Mouse (Mus musculus): ENCODE data around the gene Pdcd11. TPM values are rescaled to one million over a fixed set of nuclear protein-coding genes. Genes with fewer than 3 reads are reported as not detected.

Gene Pdcd11
- 10 to 100 TPM; 15.0 to 15.3 TPM for total RNA-seq (2021)
- long read RNA-seq, experiment 1, full-length matches to known transcripts = 1 of 7 reads
- long read RNA-seq, experiment 1, partial matches to known transcripts = 6 of 7 reads
- long read RNA-seq, experiment 1, other reads (novel, unspliced or antisense) = 0 of 7 reads
- long read RNA-seq, experiment 2, full-length matches to known transcripts = 2 of 8 reads
- long read RNA-seq, experiment 2, partial matches to known transcripts = 5 of 8 reads
- long read RNA-seq, experiment 2, other reads (novel, unspliced or antisense) = 1 of 8 reads

- DNase-seq (ENCODE audit: low spot score in 2 of 2) = peak; percentile 98
- intact Hi-C loops (cut with DNase I) = no loop called here
These were observed at the start of gene Pdcd11, which contains the start of gene Usmg5 for GRCm38 (mm10) chr19:47090550-47091156. TSS of gene Pdcd11 (plus strand) at chr19:47090768. TSS of gene Usmg5 (minus strand) at chr19:47090647.

GRCm38 (mm10) chr19:47043608-47044007 lies 47.0 kb upstream of the Pdcd11 start:
- intact Hi-C loops (cut with DNase I) = loop anchor here (5.0 kb wide), 1 partner anchor 166 kb away; no protein-coding TSS in a partner anchor
- no peak for DNase-seq (ENCODE audit: low spot score in 2 of 2)

DNA sequence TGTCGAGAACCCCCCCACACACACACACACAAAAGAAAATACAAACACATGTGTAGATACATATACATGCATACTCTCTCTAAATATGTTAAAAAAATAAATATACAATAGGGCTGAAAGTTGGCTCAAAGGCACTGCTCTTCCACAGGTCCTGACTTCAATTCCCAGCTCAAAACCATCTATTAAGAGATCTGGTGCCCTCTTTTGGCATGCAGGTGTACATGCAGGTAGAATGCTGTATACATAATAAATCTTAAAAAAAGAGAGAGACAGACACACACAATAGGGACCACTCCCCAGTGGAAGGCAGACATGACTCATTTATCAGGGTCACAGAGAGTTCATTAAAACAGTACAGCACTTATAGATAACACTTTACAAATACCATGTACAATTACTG lies 44.2 kb upstream of the Pdcd11 start:
- intact Hi-C loops (cut with DNase I) = no loop called here
- DNase-seq (ENCODE audit: low spot score in 2 of 2) = no peak

DNA sequence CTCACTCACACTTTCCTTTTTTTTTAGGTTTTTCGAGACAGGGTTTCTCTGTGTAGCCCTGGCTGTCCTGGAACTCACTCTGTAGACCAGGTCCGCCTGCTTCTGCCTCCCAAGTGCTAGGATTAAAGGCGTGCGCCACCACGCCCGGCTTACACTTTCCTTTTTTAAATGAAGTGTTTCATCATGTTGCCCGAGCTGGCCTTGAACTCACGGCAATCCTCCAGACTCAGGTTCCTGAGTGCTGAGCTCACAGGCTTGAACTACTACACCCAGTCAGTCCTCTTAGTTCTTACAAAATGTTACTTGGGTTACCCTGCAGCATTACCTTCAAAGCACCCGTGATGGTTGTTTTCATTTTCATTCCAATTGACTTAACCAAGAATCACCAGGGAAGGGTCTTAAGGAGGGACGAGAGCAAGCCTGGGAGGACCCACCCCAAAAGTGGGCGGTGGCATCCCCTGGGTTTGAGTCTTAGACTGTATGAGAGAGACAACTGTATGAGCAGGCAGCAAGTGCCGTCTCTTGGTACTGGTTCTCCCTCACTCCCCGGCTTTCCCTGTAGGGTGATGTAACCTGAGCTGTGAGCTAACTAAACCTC lies 43.2 kb upstream of the Pdcd11 start:
- intact Hi-C loops (cut with DNase I) = no loop called here
- DNase-seq (ENCODE audit: low spot score in 2 of 2) = no peak

GRCm38 (mm10) chr19:47049061-47049460 lies 41.5 kb upstream of the Pdcd11 start:
- DNase-seq (ENCODE audit: low spot score in 2 of 2) = no peak
- intact Hi-C loops (cut with DNase I) = no loop called here

- DNase-seq (ENCODE audit: low spot score in 2 of 2) = no peak
- intact Hi-C loops (cut with DNase I) = loop anchor here (2.0 kb wide), 1 partner anchor 17 kb away; the partner anchor contains the start of gene Taf5
These were observed 40.7 kb upstream of the Pdcd11 start for GRCm38 (mm10) chr19:47049840-47050239.

- peak; percentile 57 to 84 for DNase-seq (ENCODE audit: low spot score in 2 of 2)
These were observed 40.1 kb upstream of the Pdcd11 start, which contains the start of gene Pcgf6 for GRCm38 (mm10) chr19:47050271-47051032. TSS of gene Pcgf6 (minus strand) at chr19:47050906.

GRCm38 (mm10) chr19:47052927-47053326 lies 37.6 kb upstream of the Pdcd11 start:
- no peak for DNase-seq (ENCODE audit: low spot score in 2 of 2)
- intact Hi-C loops (cut with DNase I) = no loop called here

More at GRCm38 (mm10) chr19:47050271-47051032, 40.1 kb upstream of the Pdcd11 start, which contains the start of gene Pcgf6:
- intact Hi-C loops (cut with DNase I) = loop anchor here (2.0 kb wide), 1 partner anchor 16 kb away; the partner anchor contains the start of gene Taf5

- intact Hi-C loops (cut with DNase I) = no loop called here
- DNase-seq (ENCODE audit: low spot score in 2 of 2) = no peak
These were observed 37.1 kb upstream of the Pdcd11 start for GRCm38 (mm10) chr19:47053471-47053870.

- no peak for DNase-seq (ENCODE audit: low spot score in 2 of 2)
- intact Hi-C loops (cut with DNase I) = no loop called here
These were observed 32.9 kb upstream of the Pdcd11 start for GRCm38 (mm10) chr19:47057684-47058083.

DNA sequence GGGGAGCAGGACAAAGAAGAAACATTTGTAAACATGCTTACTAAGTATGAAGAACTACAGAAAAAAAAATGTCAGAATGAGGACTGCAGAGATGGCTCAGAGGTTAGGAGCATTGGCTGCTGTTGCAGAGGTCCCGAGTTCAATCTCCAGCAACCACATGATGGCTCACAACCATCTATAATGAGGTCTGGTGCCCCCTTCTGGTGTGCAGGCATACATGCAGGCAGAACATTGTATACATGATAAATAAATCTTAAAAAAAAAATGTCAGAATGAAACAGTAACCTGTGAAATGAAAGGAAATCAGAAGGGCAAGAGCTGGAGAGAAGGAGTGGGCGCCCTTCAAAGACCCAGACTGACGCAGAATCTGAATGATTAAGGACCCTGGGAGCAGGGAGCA lies 24.7 kb upstream of the Pdcd11 start:
- intact Hi-C loops (cut with DNase I) = loop anchor here (2.0 kb wide), 1 partner anchor 15 kb away; the partner anchor contains the start of gene Pcgf6
- DNase-seq (ENCODE audit: low spot score in 2 of 2) = no peak

DNA sequence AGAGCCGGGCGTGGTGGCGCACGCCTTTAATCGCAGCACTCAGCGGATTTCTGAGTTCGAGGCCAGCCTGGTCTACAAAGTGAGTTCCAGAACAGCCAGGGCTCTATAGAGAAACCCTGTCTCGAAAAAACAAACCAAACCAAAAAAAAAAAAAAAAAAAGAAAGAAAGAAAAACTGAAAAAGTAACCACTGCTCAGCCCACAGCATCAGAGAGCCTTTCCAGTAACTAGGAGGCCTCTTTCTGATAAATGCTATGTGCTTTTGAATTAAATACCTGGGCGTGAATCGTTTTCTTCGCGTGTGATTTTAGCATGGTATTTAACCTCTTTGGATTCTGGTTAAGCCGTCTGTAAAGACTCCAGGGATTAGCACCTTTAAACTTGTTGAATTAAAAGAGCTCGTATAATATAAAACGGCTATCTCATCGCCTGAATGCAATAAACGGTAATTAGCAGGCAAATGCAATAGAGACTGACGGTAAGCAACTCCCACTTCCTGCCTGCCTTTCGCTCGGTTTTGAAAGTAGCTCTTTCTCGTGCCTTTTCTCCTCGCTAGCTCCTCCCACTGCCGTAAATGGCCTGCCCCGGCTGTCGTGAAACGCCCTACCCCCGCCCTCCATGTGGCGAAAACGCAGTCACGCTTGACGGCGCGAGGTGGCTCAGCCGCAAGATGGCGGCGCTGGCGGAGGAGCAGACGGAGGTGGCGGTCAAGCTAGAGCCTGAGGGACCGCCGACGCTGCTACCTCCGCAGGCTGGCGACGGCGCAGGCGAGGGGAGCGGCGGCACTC lies 23.3 kb upstream of the Pdcd11 start, which contains the start of gene Taf5:
Gene Taf5 (plus strand): TSS at position 651 of the 787 bp plus-strand sequence.
- intact Hi-C loops (cut with DNase I) = loop anchor here (2.0 kb wide), 1 partner anchor 16 kb away; the partner anchor contains the start of gene Pcgf6
- DNase-seq (ENCODE audit: low spot score in 2 of 2) = peak; percentile 96 to 97

- intact Hi-C loops (cut with DNase I) = loop anchor here (2.0 kb wide), 1 partner anchor 17 kb away; the partner anchor contains the start of gene Pcgf6
- peak; percentile 79 to 86 for DNase-seq (ENCODE audit: low spot score in 2 of 2)
These were observed 22.5 kb upstream of the Pdcd11 start for GRCm38 (mm10) chr19:47067924-47068611.

DNA sequence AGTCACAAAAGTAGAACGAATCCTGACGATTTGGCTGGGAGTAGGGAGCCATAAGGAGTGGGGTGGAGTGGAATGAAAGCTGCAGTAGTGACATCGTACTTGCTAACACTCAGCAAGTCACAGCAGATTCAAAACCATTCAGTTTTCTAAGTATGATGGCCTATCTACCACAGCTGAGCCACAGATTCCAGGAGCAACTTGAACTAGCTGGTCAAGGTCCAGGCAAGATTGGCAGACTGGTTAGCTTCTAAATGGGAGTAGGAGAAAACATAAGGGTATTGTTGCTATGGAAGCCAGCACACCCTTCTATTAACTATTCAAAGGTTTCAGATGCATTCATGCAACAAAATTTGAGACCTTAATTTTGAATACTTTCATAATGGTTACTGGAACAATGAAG lies 2.3 kb upstream of the Pdcd11 start:
- intact Hi-C loops (cut with DNase I) = no loop called here

GRCm38 (mm10) chr19:47089718-47090525 lies 646 bp upstream of the Pdcd11 start:
- DNase-seq (ENCODE audit: low spot score in 2 of 2) = peak in 1 of 2 experiments; percentile 10
- intact Hi-C loops (cut with DNase I) = no loop called here

More for the DNA sequence above, 2.3 kb upstream of the Pdcd11 start:
- DNase-seq (ENCODE audit: low spot score in 2 of 2) = no peak

GRCm38 (mm10) chr19:47101080-47101479 lies 10.5 kb downstream of the Pdcd11 start:
- intact Hi-C loops (cut with DNase I) = no loop called here
- DNase-seq (ENCODE audit: low spot score in 2 of 2) = no peak

- no peak for DNase-seq (ENCODE audit: low spot score in 2 of 2)
- intact Hi-C loops (cut with DNase I) = no loop called here
These were observed 14.2 kb downstream of the Pdcd11 start for GRCm38 (mm10) chr19:47104641-47105271.

Data from left cerebral cortex, postnatal 14 days (tissue).